Mouse (Mus musculus) monocyte, adult 2 months (primary cell): ENCODE results near the gene Gm11214.

Source experiments
- DNase-seq, 2 experiments: peaks; one replicate each; pipeline ENCODE4 v3.0.0; 2022; ENCODE audit warnings: low spot score in 2 of 2, low read depth in 1 of 2

Gm11214 gene

GRCm38 (mm10) chr4:63663279-63663678 lies at the start of gene Gm11214:
Gene Gm11214 (minus strand): TSS chr4:63663379.
- DNase-seq = no peak

DNA sequence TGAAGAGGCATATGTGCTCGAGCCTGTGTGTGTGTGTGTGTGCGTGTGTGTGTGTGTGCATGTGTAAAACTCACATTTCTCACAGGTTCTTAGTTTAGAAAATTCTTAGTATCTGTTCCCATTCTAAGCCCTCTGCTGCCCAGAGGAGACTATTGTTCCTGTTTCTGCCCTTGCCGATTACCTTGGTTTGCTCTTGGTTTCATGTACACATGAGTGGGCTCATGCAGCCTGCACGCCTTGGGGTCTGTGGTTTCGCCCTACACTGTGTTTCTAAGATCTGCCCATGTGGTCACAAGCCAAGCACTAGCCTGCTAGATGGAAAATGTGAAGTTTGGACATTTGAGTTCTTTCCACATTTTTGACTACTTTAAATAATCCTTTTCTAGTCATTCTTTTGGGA lies 48.7 kb upstream of the Gm11214 start:
- DNase-seq = no peak

DNA sequence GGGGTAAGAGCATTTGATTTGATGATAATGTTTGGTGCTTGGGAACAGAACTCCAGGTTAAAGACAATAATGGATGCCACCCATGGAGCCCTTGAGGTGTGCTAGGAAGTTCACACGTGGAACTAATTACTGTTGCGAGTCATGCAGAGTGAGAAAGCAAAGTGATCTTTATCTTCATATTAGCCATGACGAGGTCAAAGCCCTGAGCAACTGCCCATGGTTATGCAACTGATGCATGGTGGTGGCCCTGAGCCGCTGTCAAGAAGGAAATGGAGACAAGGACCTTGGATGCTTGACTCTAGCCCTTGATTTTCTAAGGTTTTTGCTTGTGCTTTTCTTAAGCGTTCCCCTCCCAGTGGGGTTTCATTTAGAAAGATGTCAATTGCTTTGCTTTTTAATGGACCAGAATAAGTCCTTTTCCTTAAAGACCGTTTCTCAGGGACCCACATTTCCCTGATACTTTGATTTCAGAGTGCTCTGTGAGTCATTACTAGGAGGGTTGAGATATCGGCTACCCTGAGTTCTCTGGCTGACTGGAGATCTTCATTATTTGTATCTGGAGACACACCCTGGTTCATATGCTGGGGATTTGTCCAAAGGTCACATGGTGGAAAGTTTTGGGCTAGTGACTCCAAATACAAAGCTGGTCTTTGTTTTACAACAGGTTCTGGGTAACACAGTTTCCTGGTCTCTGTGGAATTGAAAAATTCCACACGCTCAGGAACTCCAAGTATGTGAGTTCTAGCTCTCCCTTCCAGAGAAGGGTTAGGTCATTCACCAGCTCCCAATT lies 47.4 kb upstream of the Gm11214 start:
- no peak for DNase-seq

GRCm38 (mm10) chr4:63706279-63706971 lies 43.2 kb upstream of the Gm11214 start:
- no peak for DNase-seq

DNA sequence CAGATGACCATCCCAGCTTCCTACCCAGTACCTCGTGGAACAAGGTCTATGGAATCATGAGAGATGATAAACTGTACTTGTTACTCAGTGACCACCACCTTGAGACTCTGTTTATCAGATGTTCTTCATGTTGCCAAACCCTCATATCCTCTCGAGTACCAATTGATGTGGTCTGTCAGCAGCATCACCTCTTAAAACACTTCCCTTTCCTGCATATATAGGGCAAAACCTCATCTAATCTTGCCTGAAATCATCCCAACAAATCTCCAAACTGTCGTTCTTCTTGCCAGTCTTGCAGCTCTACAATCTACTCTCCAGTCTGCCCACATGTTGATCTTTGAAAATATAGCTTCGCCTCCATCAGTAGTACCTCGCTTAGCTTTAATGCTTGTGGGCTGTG lies 41.1 kb upstream of the Gm11214 start:
- no peak for DNase-seq

- no peak for DNase-seq
Observed at GRCm38 (mm10) chr4:63703686-63704085, 40.5 kb upstream of the Gm11214 start.

DNA sequence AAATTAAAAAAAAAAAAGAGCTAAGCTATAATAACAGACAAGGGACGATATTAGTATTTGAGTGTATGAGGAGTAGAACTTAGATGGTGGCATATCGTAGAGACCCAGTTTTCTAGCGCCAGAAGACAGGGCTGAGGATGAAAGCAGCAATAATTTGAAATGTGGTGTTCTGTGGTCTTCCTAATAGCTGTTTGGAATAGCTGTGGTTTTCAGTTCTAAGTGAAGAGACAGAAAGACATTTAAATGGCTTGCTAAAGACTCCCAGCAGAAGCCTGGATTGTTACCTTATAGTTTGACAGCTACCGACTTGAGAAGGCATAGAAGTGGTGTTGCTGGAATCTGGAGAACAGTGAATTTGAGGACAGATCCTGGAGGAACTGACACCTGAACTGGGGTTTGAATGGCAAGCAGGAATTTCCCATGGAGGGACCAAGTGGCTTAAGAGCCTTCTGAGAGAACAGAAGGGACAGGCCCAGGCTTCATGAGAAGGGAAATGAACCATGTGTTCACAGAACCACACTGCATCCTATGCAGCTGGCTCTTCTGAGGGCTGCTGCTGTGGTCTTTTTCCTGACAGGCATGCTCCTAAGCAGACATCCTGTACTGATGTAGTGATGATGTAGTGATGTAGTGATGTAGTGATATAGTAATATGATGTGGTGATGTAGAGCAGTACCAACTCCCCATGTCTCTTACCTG lies 39.0 kb upstream of the Gm11214 start:
- no peak for DNase-seq

- DNase-seq = no peak
Observed at GRCm38 (mm10) chr4:63699749-63700148, 36.6 kb upstream of the Gm11214 start.

GRCm38 (mm10) chr4:63696921-63697320 lies 33.7 kb upstream of the Gm11214 start:
- DNase-seq = no peak

DNA sequence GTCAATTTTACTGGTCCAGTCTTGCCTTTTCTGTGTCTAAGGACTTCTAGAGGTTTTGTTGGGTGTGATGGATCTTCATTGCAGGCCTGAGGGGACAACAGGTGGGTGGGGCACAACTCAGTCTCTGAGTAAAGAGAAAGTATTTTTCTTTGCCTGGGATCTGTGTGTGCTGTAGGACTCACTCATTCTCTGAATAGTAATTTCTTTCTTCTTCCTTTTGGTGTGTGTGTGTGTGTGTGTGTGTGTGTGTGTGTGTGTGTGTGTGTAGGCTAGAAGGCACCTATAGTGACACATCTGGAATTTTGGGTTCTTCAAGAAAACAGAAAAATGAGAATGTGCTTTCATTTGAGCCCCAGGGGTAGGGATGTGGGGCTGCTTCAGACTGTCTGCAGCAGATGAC lies 29.2 kb upstream of the Gm11214 start:
- DNase-seq = no peak

DNA sequence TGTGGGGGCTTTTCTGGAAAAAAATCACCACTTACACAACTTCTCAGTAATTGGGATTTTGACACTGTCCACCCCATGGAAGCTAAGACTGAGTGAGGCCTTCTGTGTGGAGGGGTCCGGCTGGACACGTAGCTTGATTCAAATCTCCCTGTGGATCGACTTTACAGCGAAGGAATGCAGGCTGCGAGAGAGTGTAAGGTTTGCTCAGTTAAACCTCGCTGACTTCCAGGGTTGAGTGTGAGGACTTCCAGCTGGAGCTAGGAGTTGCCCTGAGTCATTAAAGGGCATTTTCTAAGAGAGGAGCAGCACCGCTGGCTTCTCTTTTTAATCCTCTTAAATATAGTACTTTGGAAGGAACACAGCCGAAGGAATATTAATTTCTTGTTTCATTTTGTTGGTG lies 24.2 kb upstream of the Gm11214 start:
- no peak for DNase-seq

- no peak for DNase-seq
Observed at GRCm38 (mm10) chr4:63686157-63686556, 23.0 kb upstream of the Gm11214 start.

DNA sequence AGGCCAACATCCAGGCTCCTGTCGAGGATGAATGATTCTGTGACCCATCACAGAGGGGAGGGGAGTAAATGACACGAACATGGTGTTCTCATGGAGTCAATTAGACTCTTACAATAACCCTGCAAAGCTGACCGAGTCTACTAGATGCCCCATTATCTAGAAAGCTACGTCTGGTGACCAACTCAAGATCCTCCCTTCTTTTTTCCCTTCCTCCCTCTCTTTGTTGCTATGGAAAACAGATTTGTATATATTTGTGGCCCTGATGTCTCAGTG lies 22.0 kb upstream of the Gm11214 start:
- DNase-seq = no peak

- no peak for DNase-seq
Observed at GRCm38 (mm10) chr4:63684412-63685252, 21.5 kb upstream of the Gm11214 start.

- DNase-seq = no peak
Observed at GRCm38 (mm10) chr4:63683716-63684115, 20.5 kb upstream of the Gm11214 start.

- DNase-seq = no peak
Observed at GRCm38 (mm10) chr4:63683056-63683455, 19.9 kb upstream of the Gm11214 start.

DNA sequence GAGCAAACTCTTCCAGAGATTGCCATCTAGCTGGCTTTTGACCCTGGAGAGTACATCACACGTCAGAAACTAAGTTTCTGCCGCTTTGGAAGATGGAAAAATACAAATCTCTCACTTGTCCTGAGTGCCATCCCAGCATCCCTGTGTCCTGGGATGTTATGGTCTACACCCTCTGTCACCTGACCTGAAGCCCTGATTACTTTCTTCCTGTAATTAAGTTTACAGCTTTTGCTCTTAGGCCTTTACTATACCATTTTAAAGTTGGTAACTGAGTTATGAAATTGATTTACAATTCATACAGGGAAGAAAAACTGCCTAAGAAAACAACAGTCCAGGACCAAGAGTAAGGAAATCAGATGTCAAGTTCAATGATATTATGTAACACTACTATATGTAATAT lies 19.3 kb upstream of the Gm11214 start:
- no peak for DNase-seq

DNA sequence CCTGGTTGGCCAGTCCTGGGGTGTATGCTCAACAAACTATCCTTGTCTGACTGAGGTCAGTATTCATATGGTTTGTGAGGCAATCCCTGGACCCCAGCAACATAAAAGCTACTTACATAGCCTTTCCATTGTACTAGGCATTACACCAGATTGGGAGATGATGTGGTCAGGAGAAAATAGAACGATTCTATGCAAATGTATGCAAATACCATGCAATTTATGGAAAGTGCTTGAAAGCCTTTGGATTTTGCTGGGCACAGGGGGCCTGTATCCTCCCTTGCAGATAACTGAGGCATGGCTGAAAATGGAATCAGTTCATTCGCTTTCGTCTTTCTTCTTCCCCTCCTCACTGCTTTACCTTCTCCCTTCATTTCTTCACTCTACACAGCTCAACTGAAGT lies 18.4 kb upstream of the Gm11214 start:
- DNase-seq = no peak

DNA sequence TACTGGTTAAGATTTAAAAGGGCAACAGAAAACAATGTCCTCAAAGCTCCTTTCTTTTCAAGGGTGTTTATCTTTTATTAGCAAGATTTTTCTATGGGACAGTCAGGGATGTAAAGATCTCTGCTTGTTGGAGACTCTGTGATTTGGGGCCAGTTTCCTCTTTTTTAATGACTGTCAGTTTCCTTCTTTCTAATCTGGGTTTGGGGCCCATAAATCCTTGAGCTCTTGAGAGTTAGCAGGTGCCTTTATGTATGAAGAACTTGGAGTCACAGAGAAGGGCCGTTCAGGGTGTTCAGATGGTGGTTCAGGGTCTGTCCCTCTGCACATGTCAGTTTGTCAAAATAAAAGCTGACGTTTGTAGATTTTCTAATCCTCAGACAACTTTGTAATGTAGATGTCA lies 11.9 kb upstream of the Gm11214 start:
- no peak for DNase-seq

DNA sequence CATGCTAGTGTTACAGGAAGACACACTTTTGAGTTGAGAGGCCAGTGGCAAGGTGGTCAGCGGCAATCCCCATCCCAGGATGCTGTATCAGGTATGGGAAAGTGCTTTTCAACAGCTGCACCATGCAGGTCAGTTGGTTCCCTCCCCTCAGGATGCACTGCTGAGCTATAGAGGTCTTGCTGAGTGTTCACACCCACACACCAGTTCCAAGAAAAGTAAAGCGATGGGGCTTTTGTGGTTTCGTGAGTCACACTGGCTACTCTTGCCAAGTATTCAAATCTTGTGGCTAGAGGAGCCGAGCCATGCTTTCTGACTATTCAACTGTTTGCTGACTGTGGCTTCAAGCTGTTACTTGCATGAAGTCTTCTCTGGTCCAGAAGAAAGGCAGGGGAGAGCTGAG lies 5.1 kb upstream of the Gm11214 start:
- peak; percentile 31 to 60 for DNase-seq

DNA sequence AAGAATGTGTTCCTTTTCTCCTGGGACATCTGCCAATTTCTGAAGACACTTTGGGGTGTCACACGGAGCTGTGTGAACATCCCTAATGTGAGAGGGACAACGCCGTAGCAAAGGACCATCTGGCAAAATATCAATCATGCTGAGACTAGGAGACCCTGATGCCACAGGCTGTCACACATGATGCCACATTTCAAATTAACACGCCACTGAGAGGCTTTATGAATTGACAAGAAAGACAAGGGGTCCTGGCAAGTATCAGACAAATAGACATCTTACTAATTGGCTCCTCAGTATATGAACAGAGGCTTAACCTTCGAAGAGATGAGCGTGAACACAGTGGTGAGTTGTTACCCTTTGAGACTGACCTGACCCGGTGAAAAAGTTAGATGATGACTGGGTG lies 2.6 kb upstream of the Gm11214 start:
- no peak for DNase-seq

GRCm38 (mm10) chr4:63661857-63662256 lies 1.3 kb downstream of the Gm11214 start:
- DNase-seq = no peak
